Mouse (Mus musculus) induced T-regulatory cell, adult 2 months (primary cell): ENCODE data around the gene G6pc3.
A peak's percentile ranks its signal among the peaks of the same experiment; 100 is the strongest.

Source experiments
- DNase-seq: peaks from one replicate; pipeline ENCODE4 v3.0.0-alpha.2; 2012; ENCODE audit warnings: low read depth

The G6pc3 gene

DNA sequence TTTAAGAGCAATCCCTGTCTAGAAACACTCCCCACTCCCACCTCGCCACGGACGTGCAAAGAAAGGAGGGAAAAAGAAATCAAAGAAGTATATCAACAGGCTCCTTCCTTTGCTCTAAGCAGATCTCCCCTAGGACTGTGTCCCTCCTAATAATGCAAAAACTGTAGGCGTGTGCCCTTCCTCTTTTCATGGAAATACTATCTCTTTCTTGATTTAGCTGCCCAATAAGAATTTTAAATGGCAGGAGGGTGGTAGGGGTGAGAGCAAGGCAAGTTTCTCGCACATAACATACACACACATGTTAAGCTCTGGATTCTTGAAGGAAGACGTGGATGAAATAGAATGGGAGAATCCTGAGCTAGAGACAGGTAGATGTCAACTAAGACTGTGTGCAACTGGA lies 440 bp upstream of the G6pc3 start:
- no peak for DNase-seq

DNA sequence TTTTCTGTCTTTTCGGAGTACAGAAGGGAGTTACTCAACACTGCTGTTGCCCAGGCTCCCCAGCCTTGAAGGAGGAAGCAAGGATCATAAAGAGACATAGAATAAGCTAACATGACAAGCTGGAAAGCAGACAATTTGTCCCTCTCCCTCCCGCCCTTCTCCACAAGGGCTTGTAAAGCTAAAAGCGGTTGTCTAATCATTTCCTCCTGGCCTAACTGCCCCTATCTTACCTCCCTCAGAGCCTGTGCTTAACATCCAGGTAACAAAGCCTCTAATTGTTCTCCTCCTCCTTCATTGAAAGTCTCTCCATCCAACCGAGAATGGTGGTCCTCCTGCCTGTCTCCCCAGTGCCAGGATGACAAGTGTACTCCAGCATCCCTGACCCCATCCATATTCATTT lies 1.4 kb downstream of the G6pc3 start:
- peak; percentile 20 for DNase-seq

- no peak for DNase-seq
Measured at GRCm38 (mm10) chr11:102193657-102194440, 4.4 kb downstream of the G6pc3 start.

DNA sequence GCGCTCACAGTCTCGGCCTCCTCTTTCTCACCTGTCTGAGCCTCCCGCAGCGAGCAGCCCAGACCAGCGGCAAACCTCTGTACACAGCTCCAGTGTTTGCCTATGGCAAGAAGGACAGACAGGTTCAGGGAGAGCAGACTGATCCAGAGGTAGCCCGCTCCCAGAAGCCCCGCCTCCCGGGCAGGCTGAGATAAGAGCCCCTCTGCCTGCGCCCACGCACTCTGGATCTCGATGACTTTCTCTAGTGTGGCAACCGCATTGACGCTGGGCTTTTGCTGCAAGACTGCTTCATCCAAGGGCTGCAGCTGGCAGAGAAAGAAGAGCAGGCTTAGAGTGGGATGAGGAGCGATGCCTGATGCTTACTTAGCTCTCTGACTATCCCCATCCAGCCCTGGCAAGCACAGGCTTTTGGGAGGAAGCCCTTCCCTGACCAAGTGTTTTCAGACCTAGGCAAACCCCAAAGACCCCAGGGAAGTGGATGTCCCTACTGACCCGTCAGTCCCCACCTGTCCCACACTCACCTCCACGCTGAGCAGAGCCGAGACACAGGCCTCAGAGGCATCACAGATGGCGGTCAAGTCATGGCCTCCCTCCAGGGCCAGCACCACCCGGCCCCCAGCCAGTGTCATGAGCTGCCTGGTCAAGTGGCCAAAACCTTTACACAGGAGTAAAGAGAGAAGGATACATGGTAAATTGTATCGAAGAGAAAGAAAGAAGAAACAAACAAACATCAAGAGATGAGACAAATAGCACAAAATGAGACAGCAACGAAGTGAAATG lies 6.8 kb downstream of the G6pc3 start:
- DNase-seq, result no peak

GRCm38 (mm10) chr11:102198245-102198644 lies 8.8 kb downstream of the G6pc3 start:
- no peak for DNase-seq

GRCm38 (mm10) chr11:102199856-102200255 lies 10.4 kb downstream of the G6pc3 start:
- no peak for DNase-seq

GRCm38 (mm10) chr11:102201408-102201821 lies 12.0 kb downstream of the G6pc3 start:
- DNase-seq, result no peak

DNA sequence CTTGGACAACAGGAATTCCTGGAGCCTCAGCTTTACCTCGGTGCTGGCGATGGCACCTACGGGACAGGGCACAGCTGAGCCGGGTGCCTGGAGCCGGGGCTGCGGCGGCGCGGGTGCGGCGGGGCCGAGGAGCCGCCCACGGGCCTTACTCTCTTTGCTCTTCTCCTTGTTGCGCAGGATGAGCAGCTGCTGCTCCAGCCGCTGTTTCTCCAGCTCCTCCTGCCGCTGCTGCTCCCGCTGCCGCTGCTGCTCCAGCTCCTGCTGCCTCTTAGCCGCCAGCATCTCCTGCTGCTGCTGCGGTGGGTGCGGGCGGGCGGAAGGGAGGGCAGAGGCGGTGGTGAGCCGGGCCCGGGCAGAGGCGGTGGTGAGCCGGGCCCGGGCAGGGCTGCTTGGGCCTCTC lies 17.1 kb downstream of the G6pc3 start:
- DNase-seq, result no peak

DNA sequence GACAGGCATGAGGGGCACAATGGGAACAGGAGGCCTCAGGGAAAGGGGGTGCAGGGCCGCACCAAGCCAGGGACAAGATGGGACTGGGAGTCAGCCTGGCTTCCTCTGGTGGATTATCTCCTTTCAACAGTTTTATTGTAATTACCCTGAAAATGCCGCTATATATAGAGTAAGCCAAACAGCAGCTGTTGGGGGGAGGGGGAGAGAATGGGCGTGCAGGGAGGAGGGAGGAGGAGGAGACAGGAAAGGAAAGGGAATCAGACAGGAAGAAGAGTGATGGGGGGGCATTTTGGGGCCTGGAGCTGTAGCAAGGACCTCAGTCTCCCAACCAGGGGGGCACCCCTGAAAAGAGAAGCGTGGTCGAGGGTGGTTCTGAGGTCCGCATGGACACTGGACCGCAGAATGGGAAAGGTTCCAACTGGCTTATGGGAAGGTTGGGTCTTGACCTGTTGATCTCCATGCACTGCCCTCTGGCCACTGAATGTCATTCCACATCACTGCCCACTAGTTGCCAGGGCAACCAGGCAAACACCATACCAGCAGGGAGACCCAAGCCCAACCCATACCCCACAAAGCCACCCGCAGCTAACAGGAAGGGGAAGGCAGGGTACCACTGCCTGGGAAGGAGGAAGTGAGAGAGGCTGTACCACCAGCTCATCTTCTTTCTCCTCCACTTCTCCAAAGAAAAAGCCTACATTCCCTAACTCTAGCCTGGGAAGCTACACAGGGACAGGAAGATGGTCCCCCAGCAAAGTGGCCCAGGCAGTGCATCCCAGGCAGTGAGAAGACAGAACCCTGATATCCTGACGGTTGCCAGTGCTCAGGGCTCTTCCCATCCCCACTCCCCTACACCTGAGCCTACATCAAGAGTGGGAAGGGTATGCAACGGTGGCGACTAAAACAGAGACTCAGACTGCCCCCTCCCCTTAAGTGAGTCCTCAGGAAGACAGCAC lies 18.7 kb downstream of the G6pc3 start:
- no peak for DNase-seq

- no peak for DNase-seq
Measured at GRCm38 (mm10) chr11:102208846-102209245, 19.4 kb downstream of the G6pc3 start.

DNA sequence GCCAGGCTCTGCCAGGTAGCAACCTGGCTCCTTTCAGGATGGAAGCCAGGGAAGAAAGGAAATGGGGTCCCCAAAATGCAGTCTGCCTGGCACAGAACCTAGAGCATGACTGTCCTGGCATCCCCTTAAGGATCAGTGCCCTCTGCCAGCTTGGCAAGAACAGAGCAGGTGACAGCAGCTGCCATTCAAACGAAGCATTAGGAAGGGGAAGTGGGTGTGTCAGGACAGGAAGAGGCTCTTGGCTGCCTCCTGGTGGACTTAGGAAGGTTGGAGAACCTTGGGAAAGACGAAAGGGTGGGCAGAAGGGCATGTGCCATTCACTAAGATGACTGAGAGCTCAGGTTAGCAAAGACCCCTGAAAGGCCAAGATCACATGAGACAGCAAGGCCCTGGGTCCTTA lies 20.3 kb downstream of the G6pc3 start:
- peak; percentile 61 for DNase-seq

DNA sequence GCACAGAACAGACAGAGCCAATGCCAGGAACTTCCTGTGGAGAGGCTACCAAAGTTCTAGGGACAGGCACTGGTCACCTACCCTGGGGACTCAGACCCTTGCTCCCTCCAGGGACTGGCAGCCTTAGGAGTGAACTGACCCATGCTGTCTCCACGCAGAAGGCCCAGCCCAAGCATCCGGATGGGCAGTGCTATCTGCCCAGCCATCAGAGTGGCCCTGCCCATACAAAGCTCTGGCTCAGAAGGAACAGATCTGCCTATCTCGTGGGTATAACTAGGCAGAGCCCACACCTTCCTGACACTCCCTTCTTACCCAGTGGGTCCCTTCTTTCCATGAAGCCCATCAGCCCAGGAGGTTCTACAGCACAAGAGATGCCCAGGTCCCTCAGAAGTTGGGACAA lies 20.8 kb downstream of the G6pc3 start:
- DNase-seq, result no peak

DNA sequence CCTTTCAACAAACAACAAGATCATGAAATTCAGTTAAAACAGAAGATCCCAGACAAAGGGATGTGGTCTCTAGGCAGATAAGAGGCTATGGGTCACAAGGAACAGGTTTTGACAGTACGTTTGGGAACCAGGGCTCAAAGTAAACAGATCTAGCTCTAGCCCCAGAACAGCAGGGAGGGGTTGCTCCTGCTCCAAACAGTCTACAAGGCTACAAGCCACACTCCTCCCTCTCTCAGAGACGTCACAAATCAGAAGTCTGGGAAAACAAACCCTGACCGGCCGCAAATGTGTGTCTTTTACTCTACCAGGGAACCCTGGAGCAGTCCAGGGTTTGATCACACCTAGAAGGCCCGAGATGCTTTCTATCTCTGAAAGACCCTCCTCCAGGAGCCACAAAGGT lies 21.6 kb downstream of the G6pc3 start:
- no peak for DNase-seq

DNA sequence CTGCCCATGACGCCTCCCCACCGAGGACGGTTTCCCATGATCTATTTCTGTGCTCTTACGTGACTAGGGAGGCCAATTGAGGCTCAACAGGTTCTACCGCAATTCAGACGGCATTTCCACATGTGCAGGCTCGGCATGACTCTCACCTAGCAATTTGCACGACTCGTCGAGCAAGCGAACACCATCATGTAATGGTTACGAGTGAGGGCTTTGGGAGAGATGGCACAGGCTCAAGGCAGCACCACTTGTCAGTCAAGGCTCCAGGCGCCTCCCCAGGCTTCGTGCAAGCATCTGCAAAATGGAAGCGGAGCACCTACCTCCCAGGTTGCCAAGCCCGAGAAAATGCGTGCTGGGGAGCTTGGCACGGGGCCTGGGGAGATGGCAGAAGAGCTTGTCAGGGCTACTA lies 22.5 kb downstream of the G6pc3 start:
- DNase-seq, result no peak

- no peak for DNase-seq
Measured at GRCm38 (mm10) chr11:102214430-102215156, 25.2 kb downstream of the G6pc3 start.

DNA sequence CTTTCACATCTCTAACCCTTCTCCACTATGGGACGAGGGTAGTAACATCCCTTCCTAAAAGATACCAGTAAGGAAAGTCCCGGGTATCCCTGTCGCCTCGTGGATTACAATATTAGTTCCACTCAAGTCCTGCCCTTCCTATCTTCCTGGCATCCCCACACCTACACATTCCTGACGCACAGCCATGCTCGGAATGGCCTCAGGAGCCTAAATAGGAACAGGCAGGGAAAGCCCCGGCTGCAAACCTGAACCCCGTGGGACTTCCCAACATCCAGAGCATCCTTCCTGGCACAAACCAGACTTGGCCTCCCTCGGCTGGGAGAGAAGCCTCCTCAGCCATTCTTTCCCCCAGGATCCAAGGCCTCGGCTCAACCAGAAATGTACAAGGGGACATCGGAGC lies 26.1 kb downstream of the G6pc3 start:
- no peak for DNase-seq

GRCm38 (mm10) chr11:102216056-102216885 lies 26.9 kb downstream of the G6pc3 start:
- no peak for DNase-seq

GRCm38 (mm10) chr11:102216886-102217240 lies 27.4 kb downstream of the G6pc3 start:
- no peak for DNase-seq

- no peak for DNase-seq
Measured at GRCm38 (mm10) chr11:102217396-102217795, 28.0 kb downstream of the G6pc3 start.

DNA sequence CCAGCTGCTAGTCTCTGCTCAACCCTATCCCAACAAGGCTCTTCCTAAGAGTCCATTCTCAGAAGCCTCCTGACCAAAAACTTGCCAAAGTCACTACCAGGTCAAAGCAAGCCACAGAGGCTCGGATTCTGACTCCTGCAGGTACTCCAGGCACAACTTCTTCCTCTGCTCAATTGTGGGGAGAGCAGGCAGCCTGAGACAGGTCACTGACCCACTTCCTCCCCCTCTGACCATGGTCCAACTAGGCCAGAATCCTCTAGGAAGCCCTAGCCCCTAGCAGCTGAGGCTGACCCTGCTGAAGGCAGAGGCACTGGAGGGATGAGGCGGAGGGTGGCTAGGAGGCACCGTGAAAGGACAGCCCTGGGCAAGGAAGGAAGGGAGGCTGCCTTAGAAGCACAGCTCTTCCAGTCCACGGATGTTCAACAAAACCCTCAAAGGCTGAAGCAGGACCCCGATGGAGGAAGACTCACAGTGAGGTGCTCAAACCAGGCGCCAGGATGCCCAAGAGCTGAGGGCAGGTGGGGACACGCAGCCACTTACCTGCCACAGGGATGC lies 28.5 kb downstream of the G6pc3 start:
- DNase-seq, result no peak
